Mouse (Mus musculus) mesoderm, embryonic 11.5 days (tissue): ENCODE data around the gene Gm8871.
"Not testable (repeated sequence)": the region's sequence is repeated elsewhere in the genome, so short reads cannot be mapped to it uniquely, and the experiment has no call there.

ENCODE experiments used
- DNase-seq: peaks from one replicate; pipeline ENCODE4 v3.0.0-alpha.2; 2012; ENCODE audit warnings: low read depth, low spot score

Gene Gm8871

DNA sequence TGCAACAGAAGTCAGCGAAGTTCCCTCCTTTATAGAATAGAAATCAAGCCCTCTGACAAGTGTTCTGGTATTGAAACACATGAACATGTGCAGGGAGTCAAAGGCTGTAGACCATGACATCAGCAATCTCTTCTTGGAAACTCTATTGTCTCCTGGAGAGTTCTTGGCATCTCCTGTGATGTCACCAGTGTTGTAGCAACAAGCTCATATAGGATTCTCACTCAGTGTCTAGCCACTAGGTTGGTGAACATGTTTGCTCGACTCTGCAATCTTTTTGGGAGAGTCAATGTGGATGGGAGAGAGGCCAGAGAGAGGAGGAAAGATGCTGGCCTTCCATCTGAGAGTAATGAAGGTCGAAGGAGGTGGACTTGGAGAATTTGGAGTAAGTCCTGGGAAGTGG lies at the start of gene Gm8871, which contains the start of gene Gm8857:
TSS of gene Gm8871 (plus strand) at position 301 of the 400 bp plus-strand sequence.
TSS of gene Gm8857 (plus strand) at position 303 of the 400 bp plus-strand sequence.
- DNase-seq, result not testable (repeated sequence)

DNA sequence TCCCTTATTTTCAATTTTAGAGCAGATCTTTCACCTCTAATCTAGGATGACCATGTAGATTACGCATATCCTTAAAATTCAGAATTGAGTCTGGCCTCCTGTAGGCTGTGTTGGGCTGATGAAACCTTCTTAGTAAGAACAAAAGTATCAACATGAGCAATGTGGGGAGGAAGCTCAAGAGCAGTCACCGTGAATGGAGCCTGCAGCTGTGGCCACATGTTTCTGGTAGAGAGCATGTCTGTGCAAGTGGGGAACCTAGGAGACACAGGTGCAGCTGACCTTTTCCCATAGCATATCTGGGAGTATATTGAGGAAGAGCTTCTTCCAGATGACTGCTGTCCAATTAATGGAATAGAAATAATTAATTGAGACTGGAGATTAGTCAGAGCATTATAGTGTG lies 5.9 kb downstream of the Gm8871 start:
- not testable (repeated sequence) for DNase-seq

DNA sequence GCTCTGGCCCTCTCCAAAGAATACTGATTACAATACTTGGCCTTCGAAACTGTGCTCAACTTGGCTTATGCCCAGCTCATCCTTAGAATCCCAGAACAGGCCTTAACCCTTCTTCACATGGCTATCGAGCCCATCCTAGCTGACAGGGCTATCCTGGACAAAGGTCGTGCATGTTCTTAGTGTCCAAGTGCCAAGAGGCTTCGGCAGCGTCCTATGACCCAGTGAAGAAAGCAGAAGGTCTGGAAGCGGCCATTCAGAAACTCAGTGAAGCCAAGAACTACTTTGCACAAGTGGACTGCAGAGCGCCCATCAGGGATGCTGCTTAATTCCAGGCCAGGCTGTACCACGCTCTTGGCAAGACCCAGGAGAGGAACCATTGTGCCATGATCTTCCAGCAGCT lies 10.5 kb downstream of the Gm8871 start:
- not testable (repeated sequence) for DNase-seq
